Mouse (Mus musculus) 3134 (cell line): ENCODE data around the gene Olfr1357.
"Not testable (repeated sequence)": the region's sequence is repeated elsewhere in the genome, so short reads cannot be mapped to it uniquely, and the experiment has no call there.

ENCODE experiments used
- DNase-seq: peaks from one replicate; pipeline ENCODE4 v3.0.0-alpha.2; 2011; ENCODE audit warnings: low spot score; ENCODE audit not compliant: insufficient read length; ENCODE audit errors: extremely low read depth

The Olfr1357 gene

GRCm38 (mm10) chr10:78617974-78618373, at the start of gene Olfr1357:
TSS of gene Olfr1357 (minus strand) at chr10:78618074.
- no peak for DNase-seq

GRCm38 (mm10) chr10:78666696-78667095, 48.8 kb upstream of the Olfr1357 start:
- DNase-seq, result not testable (repeated sequence)

GRCm38 (mm10) chr10:78664546-78664945, 46.7 kb upstream of the Olfr1357 start:
- DNase-seq, result no peak

DNA sequence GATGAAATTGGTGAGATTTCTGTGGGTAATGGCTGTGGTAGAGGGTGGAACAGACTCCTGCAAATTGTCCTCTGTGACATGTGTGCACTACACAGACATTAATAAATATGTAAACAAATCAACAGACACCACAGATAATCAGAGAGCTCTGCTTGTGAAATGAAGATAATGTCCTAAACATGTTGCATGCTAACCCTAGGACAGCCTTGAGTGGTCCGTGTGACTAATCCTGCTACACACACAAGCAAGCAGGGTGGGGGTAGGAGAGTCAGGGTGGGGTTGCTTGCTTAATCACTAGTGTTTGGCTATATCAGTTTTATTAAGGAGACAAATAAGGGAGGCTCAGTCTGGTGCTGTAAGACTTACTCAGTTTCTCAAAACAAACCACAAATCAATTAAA, 43.3 kb upstream of the Olfr1357 start:
- DNase-seq, result no peak

DNA sequence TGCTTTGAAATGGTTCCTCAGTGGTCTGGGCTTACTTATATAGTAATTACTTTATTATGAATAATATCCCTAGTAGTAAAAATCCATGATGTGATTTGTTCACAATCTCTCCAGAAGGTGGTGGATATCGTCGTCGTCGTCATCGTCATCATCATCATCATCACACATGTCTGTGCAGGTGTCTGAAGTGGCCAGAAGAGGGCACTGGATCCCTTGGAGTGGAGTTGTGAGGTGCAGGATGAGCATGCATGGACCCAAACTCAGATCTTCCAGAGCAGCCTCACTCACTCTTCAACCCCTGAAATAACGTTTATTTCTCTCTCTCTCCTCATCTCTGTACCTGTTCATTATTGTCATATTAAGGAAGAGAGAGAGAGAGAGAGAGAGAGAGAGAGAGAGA, 14.4 kb upstream of the Olfr1357 start:
- no peak for DNase-seq

- DNase-seq, result no peak
These were observed 12.3 kb upstream of the Olfr1357 start for GRCm38 (mm10) chr10:78630194-78630593.

DNA sequence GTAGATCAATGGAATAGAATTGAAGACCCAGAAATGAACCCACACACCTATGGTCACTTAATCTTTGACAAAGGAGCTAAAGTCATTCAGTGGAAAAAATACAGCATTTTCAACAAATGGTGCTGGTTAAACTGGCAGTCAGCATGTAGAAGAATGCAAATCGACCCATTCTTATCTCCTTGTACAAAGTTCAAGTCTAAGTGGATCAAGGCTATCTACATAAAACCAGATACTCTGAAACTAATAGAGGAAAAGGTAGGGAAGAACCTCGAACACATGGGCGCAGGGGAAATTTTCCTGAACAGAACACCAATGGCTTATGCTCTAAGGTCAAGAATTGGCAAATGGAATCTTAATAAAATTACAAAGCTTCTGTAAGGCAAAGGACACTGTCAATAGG, 5.3 kb upstream of the Olfr1357 start:
- not testable (repeated sequence) for DNase-seq

DNA sequence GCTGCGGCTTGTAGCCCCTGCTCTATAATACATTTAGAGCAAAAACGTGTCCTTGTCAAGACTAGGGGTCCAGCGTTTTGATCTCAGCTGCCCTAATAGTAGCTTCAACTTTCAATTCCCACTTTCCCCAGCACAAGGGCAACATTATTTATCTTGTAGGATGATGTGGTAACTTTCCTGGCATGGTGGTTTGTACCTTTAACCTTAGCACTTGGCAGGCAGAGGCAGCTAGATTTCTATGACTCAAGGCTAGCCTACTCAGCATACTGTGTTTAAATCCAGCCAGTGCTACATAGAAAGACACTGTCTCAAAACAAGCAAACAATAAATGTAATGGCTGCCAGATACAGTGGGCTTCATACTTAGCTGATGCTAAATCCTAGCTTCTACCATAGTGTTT, 10.3 kb downstream of the Olfr1357 start:
- no peak for DNase-seq

DNA sequence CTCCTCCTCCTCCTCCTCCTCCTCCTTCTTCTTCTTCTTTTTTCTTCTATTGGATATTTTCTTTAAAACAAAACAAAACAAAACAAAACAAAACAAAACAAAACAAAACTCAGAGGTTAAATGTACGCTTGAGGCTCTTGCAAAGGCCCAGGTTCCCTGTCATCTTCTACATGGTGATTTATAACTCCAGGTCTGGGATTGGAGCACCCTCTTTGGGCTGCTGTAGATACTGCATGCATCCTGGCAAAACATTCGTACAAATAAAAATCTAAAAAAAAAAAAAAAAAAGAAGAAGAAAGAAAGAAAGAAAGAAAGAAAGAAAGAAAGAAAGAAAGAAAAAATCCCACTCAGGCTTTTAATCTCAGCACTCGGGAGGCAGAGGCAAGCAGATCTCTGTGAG, 12.8 kb downstream of the Olfr1357 start:
- DNase-seq, result no peak

DNA sequence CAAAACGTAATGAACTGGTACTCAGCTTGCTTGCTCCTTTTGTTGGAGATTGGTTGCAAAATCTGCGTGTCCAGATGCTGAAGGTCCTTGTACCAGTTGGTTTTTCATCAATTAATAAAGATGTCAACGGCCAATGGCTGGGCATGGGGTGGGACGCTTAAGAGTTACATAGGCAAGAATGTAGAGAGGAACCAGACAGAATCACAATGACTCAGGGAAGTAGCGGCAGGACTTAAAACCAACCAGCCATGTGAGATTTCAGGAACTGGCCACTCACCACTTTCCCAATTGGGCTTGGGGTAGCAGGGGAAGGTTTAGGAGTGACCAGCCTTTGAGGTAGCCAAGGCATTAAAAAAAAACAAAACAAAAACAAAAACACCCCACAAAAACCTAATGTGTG, 18.0 kb downstream of the Olfr1357 start:
- DNase-seq, result no peak

- DNase-seq, result no peak
These were observed 23.3 kb downstream of the Olfr1357 start for GRCm38 (mm10) chr10:78594566-78594965.

DNA sequence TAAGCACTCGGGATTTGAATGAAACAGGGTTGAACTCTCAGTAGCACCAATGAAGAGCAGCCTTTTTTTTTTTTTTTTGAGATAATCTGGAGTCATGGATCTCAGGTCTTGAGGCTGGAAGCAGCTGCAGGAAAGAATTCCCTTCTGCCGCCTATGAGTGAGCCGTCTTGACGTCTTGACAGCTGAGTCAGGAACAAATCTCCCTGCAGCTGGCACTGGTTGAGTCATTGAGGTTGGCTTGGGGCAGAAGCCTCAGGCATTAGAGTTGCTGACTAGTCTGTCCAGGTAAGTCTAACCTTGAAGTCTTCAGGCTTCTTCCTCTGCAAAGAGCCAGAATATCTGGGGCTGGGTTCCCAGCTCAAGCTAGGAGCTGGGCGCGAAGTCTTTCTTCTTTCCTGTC, 23.7 kb downstream of the Olfr1357 start:
- DNase-seq, result no peak

DNA sequence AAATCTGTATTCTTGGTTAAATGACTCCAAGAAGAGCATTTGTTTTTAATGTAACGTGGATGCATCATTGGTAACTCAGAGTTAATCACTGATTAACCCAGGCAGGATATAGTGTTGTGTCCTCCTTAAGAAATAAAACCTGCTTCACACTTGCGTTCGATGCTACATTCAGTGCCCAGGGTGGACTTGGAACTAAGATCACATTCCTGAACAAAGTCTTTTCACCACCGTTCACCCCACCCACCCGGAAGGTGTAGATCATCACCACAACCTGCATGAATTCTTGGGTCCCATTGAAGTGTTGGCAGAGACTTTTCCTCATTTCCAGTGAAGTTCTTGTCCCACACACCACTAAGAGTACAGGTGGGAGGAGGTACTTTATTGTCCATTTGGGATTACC, 24.1 kb downstream of the Olfr1357 start:
- no peak for DNase-seq

DNA sequence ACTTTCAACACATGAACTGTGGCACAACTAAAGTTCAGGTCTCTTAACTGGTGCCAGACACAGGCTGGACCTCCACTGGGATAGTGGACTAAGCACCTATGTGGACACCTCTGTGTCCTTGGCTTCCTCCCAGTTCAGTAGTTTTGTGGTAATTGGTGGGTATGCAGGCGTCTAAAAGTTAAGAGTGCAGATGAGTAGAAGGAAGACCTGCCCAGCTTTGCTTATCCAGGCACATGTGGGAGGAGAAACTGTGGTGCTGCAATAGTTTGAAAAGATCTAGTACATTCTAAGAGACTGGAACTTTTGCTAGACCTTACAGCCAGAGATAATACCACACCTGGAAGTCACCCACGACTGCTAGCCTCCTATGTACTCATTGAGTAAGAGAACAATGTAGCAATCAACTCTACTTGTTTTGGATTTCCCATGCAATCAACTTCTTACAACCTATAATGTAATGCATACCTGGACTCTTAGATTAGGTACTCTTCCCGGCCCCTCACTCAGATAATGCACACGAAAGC, 25.0 kb downstream of the Olfr1357 start:
- DNase-seq, result no peak

GRCm38 (mm10) chr10:78591406-78592328, 26.2 kb downstream of the Olfr1357 start, which contains the start of gene Syde1:
TSS of gene Syde1 (minus strand) at chr10:78591964.
- peak; percentile 69 for DNase-seq

DNA sequence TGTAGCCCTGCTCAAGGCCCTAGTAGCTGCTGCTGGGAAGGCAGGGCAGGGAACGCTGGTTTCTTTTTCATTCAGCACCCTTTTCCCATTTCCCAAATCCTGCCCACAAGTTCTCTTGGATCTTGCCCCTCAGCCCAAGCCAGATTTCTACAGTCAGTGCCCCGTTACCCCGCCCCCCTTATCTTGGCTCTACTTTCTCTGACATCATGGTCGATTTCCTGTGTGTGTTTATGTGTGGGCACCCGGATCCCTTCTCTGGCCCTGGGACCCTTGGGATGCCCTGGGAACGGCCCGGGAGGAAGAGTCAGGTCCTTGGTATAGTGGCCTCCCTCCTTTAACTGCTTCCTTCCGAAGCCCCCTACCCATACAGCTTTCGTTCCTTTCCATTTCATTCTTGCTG, 27.1 kb downstream of the Olfr1357 start:
- peak; percentile 50 for DNase-seq

DNA sequence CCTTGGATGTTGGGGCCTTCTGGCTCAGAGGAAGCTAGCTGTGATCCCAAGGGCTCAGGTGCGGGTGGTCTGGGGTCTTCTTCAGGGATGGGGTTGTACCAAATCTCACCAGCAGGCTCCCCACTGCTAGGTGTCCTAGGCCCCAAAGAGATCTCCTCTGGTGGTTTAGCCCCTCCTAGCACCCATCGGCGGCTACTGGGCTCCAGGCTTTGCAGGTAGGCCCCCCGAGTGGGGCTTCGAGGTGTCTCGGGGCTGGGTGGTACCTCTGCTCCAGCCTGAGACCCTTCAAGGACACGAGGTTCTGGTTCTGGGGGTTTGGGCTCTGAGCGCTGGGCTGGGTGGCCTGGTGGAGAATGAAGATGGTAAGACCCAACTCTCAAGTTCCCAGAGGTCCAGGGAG, 28.0 kb downstream of the Olfr1357 start:
- DNase-seq, result no peak

DNA sequence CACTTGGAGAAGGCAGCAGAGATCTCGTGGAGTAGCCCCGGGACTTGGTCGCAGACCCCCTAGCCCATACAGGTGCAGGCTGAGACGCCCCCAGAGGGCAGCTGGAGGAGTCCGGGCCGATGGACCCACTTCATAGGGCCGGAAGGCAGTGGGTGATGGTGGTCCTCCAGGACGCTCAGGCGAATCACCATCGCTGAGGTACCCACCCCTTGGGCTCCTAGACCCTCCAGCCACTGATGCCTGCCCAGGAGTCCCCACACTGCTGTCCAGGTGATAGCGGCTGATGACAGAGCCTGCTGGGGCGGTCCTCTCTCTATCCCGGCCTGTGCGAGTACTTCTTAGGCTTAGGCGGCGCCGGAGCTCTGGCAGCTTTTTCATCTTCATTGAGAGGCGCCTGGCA, 28.6 kb downstream of the Olfr1357 start:
- DNase-seq, result no peak

DNA sequence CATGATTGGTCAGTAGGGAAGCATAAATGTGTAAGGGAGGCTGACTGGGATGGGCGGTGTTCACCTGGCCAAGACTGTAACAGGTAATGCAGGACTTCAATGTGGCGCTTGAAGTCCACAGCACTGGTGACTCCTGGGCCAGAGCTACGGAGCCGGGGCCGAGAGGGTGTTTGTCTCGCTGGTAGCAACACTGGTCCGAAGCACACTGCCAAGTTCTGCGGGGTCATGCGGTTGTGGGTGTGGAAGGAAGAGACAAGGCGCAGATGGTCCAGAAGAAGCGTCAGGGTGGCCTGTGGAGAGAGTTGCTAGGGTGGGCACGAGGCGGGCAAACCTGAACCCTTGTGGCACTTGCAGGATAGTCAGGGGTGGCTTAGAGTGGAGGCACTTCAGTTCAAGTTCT, 31.8 kb downstream of the Olfr1357 start:
- DNase-seq, result no peak

GRCm38 (mm10) chr10:78585606-78586005, 32.3 kb downstream of the Olfr1357 start:
- DNase-seq, result no peak

DNA sequence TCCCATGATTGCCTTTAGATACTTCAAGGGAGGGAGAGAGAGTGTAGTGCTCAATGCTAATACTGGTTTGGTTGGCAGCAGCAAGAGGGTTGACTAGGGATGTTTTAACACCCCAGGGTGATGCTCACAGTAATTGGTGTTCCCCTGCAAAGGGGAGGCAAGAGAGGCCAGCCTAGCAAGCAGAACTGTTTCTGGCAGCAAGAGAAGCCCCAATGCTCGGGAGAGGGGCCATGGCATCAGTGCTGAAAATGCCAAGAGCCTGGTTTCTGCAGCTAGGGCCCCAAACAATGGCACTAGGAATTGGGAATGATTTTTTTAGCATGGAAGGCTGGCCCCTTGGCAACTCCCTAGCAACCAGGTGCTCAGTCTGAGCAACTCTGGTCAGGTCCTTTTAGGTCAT, 32.9 kb downstream of the Olfr1357 start:
- no peak for DNase-seq

DNA sequence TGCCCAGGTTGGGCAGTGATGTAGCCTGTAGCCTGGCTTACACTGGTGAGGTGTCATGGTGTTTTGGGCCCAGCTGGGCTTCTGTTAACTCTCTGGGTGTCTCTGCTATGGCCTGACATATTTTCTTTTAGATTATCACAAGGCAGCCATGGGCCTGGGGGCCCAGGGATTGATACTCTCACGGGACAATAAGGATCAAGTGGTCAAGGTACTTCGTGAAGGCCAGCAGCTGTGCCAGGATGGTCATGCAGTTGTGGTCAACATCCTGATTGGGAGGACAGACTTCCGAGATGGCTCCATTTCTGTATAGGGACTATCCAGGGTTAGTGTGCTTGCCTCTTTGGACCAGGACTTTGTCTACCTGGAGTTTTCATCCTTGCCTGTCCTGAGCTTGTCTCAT, 33.9 kb downstream of the Olfr1357 start:
- DNase-seq, result no peak
